Mouse (Mus musculus) midbrain, embryonic 12.5 days (tissue): ENCODE measurements around the gene Ccdc114. TPM values are rescaled to one million over a fixed set of nuclear protein-coding genes. Genes with fewer than 3 reads are reported as not detected.
"Not testable (repeated sequence)": the region's sequence is repeated elsewhere in the genome, so short reads cannot be mapped to it uniquely, and the experiment has no call there.

Experiments
- ATAC-seq: fragments of 200-750 bp; cut with Nextera tagmentation; 2 replicates; pipeline ENCODE4 v1.8.0; 2017; ENCODE audit warnings: low read depth, moderate TSS enrichment, moderate library complexity; ENCODE audit not compliant: low FRiP score
- H3K27ac ChIP-seq: fragments of 300-500 bp; sonication (generic); replicated peaks from 2 replicates; pipeline ENCODE4 v1.5.1; 2016; ENCODE audit warnings: mild to moderate bottlenecking
- H3K27me3 ChIP-seq: fragments of 300-500 bp; sonication (generic); 2 replicates; pipeline ENCODE4 v1.6.1; 2016; ENCODE audit warnings: mild to moderate bottlenecking
- H3K36me3 ChIP-seq: fragments of 300-500 bp; sonication (generic); 2 replicates; pipeline ENCODE4 v1.6.1; 2016
- H3K4me1 ChIP-seq: fragments of 300-500 bp; sonication (generic); 2 replicates; pipeline ENCODE4 v1.6.1; 2016
- H3K4me2 ChIP-seq: fragments of 300-500 bp; sonication (generic); replicated peaks from 2 replicates; pipeline ENCODE4 v1.6.1; 2016; ENCODE audit warnings: mild to moderate bottlenecking, moderate library complexity
- H3K4me3 ChIP-seq: fragments of 300-500 bp; sonication (generic); 2 replicates; pipeline ENCODE4 v1.5.1; 2016; ENCODE audit warnings: mild to moderate bottlenecking
- H3K9ac ChIP-seq: fragments of 300-500 bp; sonication (generic); replicated peaks from 2 replicates; pipeline ENCODE4 v1.6.1; 2016; ENCODE audit warnings: mild to moderate bottlenecking, moderate library complexity
- H3K9me3 ChIP-seq: fragments of 300-500 bp; sonication (generic); 2 replicates; pipeline ENCODE4 v1.6.1; 2016; ENCODE audit warnings: mild to moderate bottlenecking
- WGBS: fragments of 180-500 bp; shearing (Covaris S2); methylation state at CpG from one replicate; pipeline ENCODE4 v1.1.7; 2016; 5-methylcytosine and 5-hydroxymethylcytosine counted together
- polyA plus RNA-seq: library from polyadenylated mRNA; unstranded; fragments of >200 nt; fragmentation: Nextera tagmentation; extraction: Ambion mirVana; gene quantifications from 2 replicates; pipeline ENCODE4 v1.2.1, GENCODE M21; 2016

Ccdc114 gene
- polyA plus RNA-seq, 1 experiment from 2014 or later, result 2.2 TPM

DNA sequence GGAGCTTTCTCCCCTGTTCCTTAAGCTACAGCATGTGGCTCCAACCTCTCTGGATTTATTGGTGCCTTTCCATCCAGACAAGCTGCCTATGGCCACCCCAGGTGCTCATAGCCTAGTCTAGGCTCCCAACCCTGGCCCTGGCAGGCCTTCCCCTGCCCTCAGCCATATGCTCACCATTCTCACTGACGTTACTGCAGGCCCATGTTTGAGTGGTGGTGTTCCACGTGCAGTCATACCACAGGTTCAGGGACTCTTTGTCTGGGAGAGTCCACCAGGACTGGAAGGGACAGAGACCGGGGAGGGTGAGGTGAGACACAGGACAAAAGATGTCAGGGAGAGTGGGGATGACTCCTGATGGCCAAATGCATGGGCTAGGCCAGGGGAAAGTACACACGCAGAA lies 4.1 kb upstream of the Ccdc114 start:
- H3K9ac ChIP-seq, result no peak overlapping the region

DNA sequence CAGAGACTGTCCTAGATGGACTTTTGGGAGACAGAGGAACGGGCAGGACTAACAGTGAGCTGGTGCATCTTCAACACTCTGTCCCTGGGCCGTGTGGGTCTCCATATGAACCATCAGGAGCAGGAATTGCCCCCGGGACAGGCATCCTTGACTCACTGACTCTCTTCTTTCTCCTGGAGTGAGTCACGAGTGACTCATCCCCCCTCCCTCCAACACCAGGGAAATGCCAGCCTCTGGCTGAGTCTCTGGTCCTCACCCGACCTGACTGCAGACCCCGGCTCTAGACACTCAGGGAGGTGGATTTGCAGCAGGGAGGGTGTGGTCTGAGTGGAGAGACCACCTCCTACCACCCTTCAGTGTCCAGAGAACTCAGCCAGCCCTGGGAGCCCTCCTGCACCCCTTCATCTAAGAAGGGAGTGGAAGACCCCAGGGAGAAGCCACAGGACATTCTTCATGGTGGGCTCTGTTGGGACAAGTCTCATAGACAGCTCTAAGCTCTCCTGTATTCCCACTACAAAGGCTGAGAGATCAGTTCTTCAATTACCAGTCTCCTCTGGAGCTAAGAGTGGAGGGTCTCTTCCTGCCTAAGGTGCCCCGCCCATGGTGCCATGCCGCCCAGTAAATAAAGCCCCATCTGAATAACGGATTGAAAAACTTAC lies 3.2 kb upstream of the Ccdc114 start:
- 55% methylated on average over 9 of the region's 9 CpGs for WGBS
- Histone ChIP-seq H3K9me3 (no peaks in the 10 kb centered on the region), H3K27me3 (peaks cover 13% of the 10 kb centered on the region), H3K4me3 (0 out of 2 replicates have a peak overlapping the region, but pooled peaks have one; percentile 6), H3K27ac (no peak overlapping the region), H3K36me3 (no peaks in the 10 kb centered on the region), H3K4me1 (peaks cover 28% of the 10 kb centered on the region), H3K9ac (peak overlapping the region; percentile 32; the same call in 1 of the 2 replicates), H3K4me2 (no peak overlapping the region)
- ATAC-seq, result no peak

More for the DNA sequence above, 4.1 kb upstream of the Ccdc114 start:
- H3K4me3 ChIP-seq, result no peak overlapping the region
- no peaks in the 10 kb centered on the region for H3K36me3 ChIP-seq
- H3K27me3 ChIP-seq, result peaks cover 13% of the 10 kb centered on the region
- H3K4me2 ChIP-seq, result no peak overlapping the region
- peaks cover 31% of the 10 kb centered on the region for H3K4me1 ChIP-seq
- no peak overlapping the region for H3K27ac ChIP-seq
- no peak for ATAC-seq
- WGBS, result 85% methylated on average over 4 of the region's 4 CpGs
- no peaks in the 10 kb centered on the region for H3K9me3 ChIP-seq

DNA sequence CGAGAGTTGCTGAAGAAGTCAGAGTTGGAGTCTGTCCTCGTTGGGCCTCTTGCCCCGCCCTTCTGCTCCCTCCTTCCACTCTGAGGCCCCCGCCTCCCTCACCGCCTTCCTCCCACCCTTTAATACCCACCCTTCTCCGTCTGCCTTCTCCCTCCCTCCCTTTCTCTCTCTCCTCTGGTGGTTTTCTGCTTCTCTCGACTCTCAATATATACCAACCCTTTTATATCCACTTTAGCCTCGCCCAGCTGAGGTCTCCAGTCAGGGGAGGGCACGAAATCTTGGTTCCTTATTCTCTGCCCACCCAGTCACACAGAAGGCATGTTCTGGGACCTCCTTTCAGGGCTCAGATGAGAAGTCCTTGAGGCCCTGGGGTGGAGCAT lies 2.6 kb upstream of the Ccdc114 start, which contains the start of gene Emp3:
Gene Emp3, minus strand, starts transcription at position 163 of the 380 bp plus-strand sequence.
- Histone ChIP-seq H3K4me3 (0 out of 2 replicates have a peak within 1 kb of the TSS, but pooled peaks have one; percentile 6), H3K4me1 (peaks cover 23% of the 10 kb centered on the region), H3K9me3 (no peaks in the 10 kb centered on the region), H3K27ac (no peak within 1 kb of the TSS), H3K9ac (peak within 1 kb of the TSS; percentile 32; the same call in 1 of the 2 replicates), H3K36me3 (no peaks in the 10 kb centered on the region), H3K27me3 (peaks cover 13% of the 10 kb centered on the region), H3K4me2 (no peak within 1 kb of the TSS)
- no peak for ATAC-seq
- WGBS, result 69% methylated on average over 9 of the region's 9 CpGs

DNA sequence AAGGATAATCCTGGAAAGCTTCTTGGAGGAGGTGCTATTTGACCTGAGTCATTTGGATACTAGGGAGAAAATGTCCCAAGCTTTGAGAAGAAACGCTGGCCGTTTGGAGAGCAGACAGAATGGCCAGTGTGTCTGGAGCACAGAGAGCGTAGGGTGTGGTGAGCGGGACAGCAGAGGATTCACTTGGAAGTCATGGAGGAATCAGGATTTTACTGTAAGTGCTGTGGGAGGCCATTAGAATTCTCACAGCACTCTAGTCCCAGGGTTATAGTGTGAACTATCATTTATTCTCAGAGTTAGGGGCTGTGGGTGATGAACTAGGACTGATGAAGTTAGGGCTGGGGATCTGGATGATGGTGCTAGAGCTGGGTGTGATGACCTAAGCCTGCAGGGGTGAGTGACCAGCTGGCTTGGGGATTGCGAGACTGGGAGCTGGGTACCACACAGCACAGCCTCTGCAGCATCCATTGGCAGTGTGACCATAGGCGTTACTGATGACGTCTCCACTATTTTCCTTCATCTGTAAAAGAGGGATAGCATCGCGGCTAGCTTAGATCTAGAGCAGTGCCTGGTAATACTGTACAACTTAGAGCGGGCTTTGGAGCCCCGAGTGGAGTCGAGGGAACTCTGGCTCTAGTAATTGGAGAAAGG lies 1.8 kb upstream of the Ccdc114 start:
- ATAC-seq, result no peak
- H3K9ac ChIP-seq, result no peak overlapping the region
- no peak overlapping the region for H3K4me3 ChIP-seq
- H3K36me3 ChIP-seq, result no peaks in the 10 kb centered on the region
- H3K9me3 ChIP-seq, result no peaks in the 10 kb centered on the region
- H3K27me3 ChIP-seq, result peaks cover 13% of the 10 kb centered on the region
- H3K4me2 ChIP-seq, result peak overlapping the region; percentile 63; the same call in 1 of the 2 replicates
- H3K4me1 ChIP-seq, result peaks cover 14% of the 10 kb centered on the region
- 89% methylated on average over 12 of the region's 12 CpGs for WGBS
- peak overlapping the region; percentile 73; the same call in 1 of the 2 replicates for H3K27ac ChIP-seq

DNA sequence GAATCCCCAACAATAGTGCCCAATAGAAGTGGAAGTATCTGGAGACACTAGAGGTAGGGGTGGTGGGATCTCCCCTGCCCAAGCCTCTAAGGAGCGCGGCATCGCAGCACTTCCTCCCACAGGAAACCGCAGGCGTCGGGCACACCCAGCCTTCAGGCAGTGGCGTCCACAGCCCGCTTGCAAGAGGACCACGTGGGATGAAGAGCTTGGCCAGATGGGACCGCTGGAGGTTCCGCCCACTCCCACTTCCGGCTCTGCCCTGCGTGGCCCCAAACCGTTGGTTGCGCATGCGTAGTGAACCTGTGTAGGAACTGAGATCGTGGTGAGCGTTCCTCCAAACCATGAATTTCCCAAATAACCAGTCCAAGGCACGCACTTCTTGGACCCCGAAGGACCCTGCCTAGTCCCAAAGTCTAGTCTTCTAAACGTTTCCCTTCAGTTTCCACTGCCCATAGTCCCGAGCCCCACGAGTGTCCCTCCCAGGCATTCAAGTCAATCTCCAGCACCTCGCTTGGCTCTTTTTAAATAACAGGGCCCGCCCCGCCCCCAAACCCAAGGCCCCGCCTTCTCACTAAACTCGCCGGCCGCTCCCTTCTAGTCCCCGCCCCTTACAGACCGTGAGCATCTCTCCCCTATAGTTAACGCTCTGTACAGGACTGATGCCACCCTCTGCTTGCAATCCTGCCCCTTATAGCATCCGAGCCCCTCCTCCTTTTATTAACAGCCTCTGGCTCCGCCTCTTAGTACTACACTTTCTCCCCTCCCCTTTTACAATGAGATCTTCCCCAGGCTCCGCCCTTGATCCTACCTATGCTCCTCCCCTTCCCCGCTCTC lies 727 bp upstream of the Ccdc114 start:
- WGBS, result 2% methylated on average over 37 of the region's 37 CpGs
- H3K4me2 ChIP-seq, result peak overlapping the region; percentile 63
- H3K27ac ChIP-seq, result peak overlapping the region; percentile 73
- peak overlapping the region; percentile 40; the same call in 1 of the 2 replicates for H3K9ac ChIP-seq
- peaks cover 6% of the 10 kb centered on the region for H3K4me1 ChIP-seq
- peaks cover 20% of the 10 kb centered on the region for H3K27me3 ChIP-seq
- peak overlapping the region; percentile 48 for H3K4me3 ChIP-seq
- H3K36me3 ChIP-seq, result no peaks in the 10 kb centered on the region
- no peaks in the 10 kb centered on the region for H3K9me3 ChIP-seq
- peak; percentile 89 for ATAC-seq

DNA sequence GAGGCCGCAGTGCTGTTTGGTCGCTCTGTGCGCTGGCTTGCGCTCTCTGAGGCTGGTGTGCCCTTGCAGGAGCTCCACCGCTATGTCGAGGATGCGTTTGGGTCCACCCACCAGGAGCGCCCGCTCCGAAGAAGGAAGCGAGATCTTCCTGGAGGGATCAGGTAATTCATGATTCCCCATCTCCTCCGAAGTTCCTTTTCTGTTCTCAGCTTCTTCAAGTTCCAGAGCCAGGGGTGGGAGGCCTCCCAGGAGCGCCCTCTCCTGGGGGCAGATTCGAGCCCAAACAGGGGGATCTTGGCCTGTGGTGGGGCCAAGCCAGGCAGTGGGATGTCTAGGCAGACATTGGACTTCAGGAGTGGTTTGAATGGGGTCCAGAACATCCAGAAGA lies 551 bp downstream of the Ccdc114 start:
- peak overlapping the region; percentile 63 for H3K4me2 ChIP-seq
- H3K4me1 ChIP-seq, result peaks cover 6% of the 10 kb centered on the region
- no peak overlapping the region for H3K27ac ChIP-seq
- 12% methylated on average over 14 of the region's 14 CpGs for WGBS
- no peaks in the 10 kb centered on the region for H3K9me3 ChIP-seq
- no peak overlapping the region for H3K9ac ChIP-seq
- H3K27me3 ChIP-seq, result peaks cover 27% of the 10 kb centered on the region
- no peak for ATAC-seq
- H3K4me3 ChIP-seq, result peak overlapping the region; percentile 48; the same call in 1 of the 2 replicates
- no peaks in the 10 kb centered on the region for H3K36me3 ChIP-seq

DNA sequence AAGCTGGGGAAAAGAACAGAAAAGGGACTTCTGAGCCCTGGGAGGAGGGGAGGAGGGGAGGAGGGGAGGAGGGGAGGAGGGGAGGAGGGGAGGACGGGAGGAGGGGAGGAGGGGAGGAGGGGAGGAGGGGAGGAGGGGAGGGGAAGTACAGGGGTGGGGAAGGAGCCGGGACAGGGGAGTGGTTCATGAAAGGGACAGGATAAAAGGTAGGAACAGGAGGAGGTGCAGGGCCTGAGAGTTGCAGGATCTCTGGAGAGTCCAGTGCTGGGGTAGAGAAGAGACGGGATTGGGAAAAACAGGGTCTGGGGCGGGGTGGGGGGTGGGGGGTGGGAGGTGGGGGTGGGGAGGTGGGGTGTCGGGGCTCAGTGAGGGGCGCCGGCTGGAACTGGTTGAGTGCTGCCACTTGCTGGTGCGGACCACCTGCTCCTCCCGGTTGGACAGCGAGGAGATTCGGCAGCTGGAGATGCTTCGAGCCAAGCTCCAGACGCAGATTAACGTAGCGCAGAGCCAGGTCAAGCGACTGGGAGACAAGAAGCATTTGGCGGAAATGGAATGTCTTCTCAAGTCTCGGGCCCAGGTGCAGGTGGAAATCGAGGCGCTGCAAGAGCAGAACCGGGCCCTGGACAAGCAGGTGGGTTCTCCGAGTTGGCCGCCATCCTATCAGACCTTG lies 4.9 kb downstream of the Ccdc114 start:
- H3K9me3 ChIP-seq, result peaks cover 5% of the 10 kb centered on the region; the same call in 1 of the 2 replicates
- H3K4me3 ChIP-seq, result no peak overlapping the region
- WGBS, result 10% methylated on average over 17 of the region's 23 CpGs
- no peaks in the 10 kb centered on the region for H3K36me3 ChIP-seq
- no peak overlapping the region for H3K27ac ChIP-seq
- no peak for ATAC-seq
- no peaks in the 10 kb centered on the region for H3K4me1 ChIP-seq
- peaks cover 14% of the 10 kb centered on the region for H3K27me3 ChIP-seq
- H3K9ac ChIP-seq, result no peak overlapping the region
- peak overlapping the region; percentile 22 for H3K4me2 ChIP-seq

DNA sequence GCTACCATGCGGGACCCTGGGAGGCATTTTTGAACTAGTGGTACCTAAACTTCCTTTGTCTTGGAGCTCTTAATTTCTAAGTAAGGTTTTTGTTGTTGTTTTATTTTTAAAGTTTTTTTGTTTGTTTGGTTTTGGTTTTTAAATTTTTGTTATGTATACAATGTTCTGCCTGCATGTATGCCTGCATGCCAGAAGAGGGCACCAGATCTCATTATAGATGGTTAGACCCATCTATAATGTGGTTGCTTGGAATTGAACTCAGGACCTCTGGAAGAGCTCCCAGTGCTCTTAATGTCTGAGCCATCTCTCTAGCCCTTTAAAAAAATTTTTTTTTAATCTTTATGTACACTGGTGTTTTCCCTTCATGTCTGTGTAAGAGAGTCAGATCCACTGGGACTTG lies 5.8 kb downstream of the Ccdc114 start:
- WGBS, result 81% methylated on average over 1 of the region's 1 CpGs
- Histone ChIP-seq H3K27ac (no peak overlapping the region), H3K9me3 (peaks cover 5% of the 10 kb centered on the region; the same call in 1 of the 2 replicates), H3K36me3 (no peaks in the 10 kb centered on the region), H3K4me3 (no peak overlapping the region), H3K9ac (no peak overlapping the region), H3K4me2 (no peak overlapping the region), H3K4me1 (no peaks in the 10 kb centered on the region), H3K27me3 (peaks cover 14% of the 10 kb centered on the region)
- no peak for ATAC-seq

DNA sequence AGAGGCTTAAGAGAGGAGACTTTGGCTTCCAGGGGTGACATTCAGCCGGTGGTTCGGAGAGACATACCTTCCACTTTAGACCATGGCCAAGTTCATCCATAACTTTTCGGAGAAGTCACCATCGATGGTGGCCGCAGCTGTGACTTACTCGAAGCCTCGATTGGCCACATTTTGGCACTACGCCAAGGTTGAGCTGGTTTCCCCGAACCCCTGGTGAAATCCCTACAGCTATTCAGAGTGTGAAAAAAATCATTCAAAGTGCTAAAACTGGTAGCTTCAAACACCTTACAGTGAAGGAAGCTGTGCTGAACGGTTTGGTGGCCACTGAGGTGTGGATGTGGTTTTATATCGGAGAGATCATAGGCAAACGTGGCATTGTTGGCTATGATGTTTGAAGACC lies 9.9 kb downstream of the Ccdc114 start:
- H3K4me1 ChIP-seq, H3K27ac ChIP-seq, H3K36me3 ChIP-seq, H3K9ac ChIP-seq, H3K9me3 ChIP-seq, H3K27me3 ChIP-seq, H3K4me3 ChIP-seq, H3K4me2 ChIP-seq, ATAC-seq: not testable (repeated sequence)
- 92% methylated on average over 12 of the region's 12 CpGs for WGBS

DNA sequence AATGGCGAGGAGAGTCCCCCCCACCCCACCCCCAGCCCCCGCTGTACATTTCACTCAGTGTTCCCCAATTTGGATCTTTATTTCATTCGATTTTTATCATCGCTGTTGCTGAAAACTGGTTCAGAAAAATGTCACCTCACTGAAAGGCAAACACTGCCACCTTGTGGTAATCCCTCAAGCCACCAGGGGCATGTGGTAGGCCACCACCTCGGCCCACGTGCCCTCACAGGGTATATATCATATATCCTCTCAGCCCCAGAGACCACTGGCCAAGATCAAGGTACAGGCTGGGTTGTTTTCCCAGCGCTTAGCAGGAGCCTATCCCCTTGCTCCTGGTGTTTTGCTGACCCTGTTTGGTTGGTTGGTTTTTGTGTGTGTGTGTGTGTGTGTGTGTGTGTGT lies 11.2 kb downstream of the Ccdc114 start:
- 36% methylated on average over 7 of the region's 7 CpGs for WGBS
- no peak overlapping the region for H3K27ac ChIP-seq
- no peaks in the 10 kb centered on the region for H3K4me1 ChIP-seq
- no peak overlapping the region for H3K4me2 ChIP-seq
- H3K9me3 ChIP-seq, result peaks cover 5% of the 10 kb centered on the region; the same call in 1 of the 2 replicates
- no peaks in the 10 kb centered on the region for H3K27me3 ChIP-seq
- H3K36me3 ChIP-seq, result no peaks in the 10 kb centered on the region
- no peak overlapping the region for H3K4me3 ChIP-seq
- H3K9ac ChIP-seq, result no peak overlapping the region
- no peak for ATAC-seq

DNA sequence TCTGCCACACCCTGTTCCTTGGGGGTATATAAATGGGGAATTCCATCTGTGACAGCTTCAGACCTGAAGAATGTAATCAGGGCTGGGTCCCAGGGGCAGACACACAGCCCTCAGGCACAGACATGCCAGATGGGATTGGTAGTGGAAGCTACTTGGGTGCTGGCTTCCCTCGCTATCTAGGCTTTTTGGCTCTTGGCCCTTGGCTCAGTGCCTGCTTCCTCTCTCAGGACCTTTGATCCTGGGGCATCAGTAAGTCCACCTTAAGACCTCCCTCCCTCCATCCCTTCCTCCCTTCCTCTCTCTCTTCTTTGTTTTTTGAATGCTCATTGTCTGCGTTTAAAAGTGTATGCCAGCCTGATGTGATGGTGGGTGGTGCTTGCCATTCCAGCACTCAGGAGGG lies 16.0 kb downstream of the Ccdc114 start:
- 52% methylated on average over 2 of the region's 2 CpGs for WGBS
- Histone ChIP-seq H3K27ac (no peak overlapping the region), H3K9me3 (no peaks in the 10 kb centered on the region), H3K27me3 (no peaks in the 10 kb centered on the region), H3K9ac (no peak overlapping the region), H3K4me2 (no peak overlapping the region), H3K4me1 (no peaks in the 10 kb centered on the region), H3K36me3 (no peaks in the 10 kb centered on the region), H3K4me3 (no peak overlapping the region)
- ATAC-seq, result no peak
